Mouse (Mus musculus) CD4-positive, CD25-positive, alpha-beta regulatory T cell (primary cell): ENCODE data around the gene Fitm1. TPM values are rescaled to one million over a fixed set of nuclear protein-coding genes. Genes with fewer than 3 reads are reported as not detected.

Experiments
- polyA plus RNA-seq: library from polyadenylated mRNA; unstranded; fragments of 100-300 nt; shearing (Covaris generic); gene quantifications from one replicate; pipeline ENCODE4 v1.2.1, GENCODE M21; 2017

Gene Fitm1
- not detected for polyA plus RNA-seq

DNA sequence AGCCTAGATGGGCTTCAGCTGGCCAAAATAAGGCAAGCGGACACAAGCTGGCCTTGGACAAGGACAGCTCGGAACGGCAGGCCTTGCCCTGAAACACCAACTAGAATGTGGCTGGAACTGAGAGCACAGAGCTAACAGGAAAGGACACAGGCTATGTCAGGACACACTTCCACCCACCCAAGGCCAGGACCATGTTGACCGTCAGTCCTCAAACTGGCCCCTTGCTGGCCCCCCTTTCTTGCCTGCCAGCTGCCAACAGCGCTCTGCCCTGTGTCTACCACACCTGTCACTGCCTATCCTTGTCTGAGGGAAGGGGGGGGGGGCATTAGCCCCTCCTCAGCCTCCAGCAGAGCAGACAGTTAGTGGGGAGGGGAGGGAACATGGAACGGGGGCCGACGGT lies at the start of gene Fitm1:
TSS of gene Fitm1 (plus strand) at position 316 of the 400 bp plus-strand sequence.

DNA sequence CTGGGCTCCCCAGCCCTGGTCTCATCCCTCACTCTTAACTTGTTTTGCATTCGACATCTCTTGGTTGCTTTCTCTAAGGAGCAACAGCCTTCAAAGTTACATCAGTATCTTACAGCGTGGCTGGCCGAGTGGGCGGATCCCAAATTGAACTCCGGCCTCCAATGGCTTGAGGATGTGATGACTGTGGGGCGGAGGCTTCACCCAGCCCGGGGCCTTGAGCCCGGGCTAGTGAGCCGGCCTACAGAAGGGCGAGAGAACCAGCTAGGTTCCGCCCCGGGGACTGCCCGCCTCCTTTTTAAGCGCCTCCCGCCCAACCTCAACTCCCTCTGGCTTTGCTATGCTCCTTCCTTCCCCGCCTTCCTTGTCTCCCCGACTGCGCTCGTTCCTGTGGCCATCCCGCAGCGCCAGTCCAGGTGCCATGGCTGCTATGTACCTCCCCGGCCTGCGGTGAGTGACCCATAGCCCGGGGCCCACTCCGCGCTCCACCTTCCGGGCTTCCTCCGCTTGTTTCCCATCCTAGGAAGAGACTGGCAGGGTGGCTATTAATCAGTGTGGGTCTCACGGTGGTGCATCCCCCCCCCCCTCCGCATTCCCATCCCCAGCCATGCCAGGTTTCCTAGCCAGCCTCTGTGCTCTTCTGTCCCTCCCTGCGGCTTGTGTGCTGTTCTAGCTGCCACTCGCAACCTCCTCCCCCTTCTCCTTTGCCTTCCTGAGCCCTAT lies 35.2 kb upstream of the Fitm1 start, which contains the start of gene Pck2:
TSS of gene Pck2 (plus strand) at position 200 of the 720 bp plus-strand sequence.

DNA sequence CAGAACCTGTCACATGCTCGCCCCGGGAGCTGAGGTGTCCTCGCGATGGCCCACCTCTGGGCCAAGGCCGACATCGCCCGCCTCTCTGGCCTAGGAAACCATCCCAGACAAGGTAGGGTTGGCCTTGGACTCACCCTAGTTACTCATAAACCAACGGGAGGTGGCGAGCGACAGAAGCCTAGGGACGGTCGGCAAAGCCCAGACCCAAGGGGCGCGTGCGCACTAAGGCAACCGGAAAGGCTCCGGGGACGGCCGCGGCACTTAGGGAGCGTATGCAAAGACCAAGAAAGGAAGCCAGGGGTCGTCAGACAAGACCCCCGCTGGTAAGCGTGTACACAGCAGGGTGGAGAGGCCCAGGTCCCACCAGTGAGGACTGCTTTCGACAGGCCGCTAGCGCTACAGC lies 15.6 kb upstream of the Fitm1 start, which contains the start of gene Dcaf11:
TSS of gene Dcaf11 (plus strand) at position 208 of the 403 bp plus-strand sequence.

DNA sequence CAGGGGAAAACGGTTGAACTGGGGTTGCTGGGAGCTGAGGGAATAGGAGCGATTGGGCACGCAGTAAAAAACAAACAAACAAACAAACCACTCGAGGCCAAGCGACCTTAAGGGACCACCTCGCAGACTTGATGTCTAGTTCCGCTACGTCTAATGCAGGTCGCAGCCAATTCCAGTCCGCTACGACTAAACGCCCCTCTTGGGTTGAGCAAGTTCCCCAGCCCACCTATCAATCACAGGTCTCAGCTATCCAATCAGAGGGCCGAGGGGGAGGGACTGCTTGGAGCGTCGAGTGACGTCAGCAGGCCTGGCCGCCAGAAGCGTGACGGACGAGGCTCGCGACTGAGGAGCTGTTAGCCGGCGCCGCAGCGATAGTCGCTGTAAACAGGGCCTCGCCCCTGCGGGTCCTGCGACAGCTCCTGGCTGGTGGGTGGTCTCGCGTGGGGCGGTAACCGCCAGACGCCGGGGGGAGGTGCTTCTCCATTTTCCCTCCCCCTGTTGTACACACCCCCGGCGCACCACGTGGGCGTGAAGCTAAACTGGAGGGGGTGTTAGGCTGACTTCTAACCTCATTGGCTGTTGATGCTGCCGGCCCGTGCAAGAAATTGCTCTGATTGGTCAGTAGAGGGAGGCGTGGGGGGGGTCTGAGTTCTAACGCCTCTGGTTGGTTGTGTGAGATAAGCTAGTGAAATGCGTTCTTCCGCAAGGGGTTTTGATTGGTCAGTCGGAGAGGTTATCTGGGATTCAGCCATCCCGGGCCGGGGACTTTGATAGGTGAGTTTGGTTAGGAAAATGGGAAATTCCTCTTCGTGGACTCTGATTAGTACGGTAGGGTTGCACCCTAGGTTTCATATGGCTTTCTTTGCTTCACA lies 15.0 kb upstream of the Fitm1 start, which contains the start of gene A730061H03Rik:
TSS of gene A730061H03Rik (minus strand) at position 205 of the 872 bp plus-strand sequence.

DNA sequence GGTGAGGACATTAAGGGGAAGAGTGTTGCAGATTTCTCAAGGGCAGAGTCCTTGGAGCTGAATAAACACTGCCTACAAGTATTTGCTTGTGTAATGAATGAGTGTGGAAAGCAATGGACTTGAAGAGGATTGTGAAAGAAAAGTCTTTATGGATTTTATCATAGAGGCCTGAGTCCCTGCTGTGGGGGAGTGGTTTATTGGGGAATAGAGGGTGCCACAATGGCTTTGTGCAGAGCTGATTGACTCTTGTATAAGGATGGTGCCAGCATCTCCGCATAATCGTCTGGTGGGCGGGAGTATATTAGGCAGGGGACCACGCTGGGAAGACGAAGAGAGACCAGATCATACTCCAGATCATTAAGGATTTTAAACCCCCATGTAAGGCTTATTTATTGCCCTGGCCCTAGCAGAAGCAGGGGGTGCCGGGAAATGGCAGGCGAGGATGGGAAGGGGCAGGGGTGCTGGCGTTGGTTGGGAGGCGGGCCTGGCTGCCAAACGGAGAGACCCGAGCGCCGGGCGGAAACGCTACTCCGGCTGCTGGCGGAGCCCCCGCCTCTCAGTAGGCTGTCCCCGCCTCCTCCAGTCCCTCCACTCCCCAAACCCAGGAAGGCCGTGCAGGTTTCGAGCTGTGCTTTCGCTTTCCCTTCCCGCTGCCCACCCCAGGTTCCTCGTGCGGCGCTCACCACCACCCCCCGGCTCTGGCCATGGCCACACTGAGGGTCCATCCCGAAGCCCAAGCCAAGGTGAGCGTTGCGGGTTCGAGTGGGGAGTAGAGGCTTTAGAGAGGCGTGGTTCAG lies 2.7 kb downstream of the Fitm1 start, which contains the start of gene Psme1:
TSS of gene Psme1 (plus strand) at position 253 of the 797 bp plus-strand sequence.

DNA sequence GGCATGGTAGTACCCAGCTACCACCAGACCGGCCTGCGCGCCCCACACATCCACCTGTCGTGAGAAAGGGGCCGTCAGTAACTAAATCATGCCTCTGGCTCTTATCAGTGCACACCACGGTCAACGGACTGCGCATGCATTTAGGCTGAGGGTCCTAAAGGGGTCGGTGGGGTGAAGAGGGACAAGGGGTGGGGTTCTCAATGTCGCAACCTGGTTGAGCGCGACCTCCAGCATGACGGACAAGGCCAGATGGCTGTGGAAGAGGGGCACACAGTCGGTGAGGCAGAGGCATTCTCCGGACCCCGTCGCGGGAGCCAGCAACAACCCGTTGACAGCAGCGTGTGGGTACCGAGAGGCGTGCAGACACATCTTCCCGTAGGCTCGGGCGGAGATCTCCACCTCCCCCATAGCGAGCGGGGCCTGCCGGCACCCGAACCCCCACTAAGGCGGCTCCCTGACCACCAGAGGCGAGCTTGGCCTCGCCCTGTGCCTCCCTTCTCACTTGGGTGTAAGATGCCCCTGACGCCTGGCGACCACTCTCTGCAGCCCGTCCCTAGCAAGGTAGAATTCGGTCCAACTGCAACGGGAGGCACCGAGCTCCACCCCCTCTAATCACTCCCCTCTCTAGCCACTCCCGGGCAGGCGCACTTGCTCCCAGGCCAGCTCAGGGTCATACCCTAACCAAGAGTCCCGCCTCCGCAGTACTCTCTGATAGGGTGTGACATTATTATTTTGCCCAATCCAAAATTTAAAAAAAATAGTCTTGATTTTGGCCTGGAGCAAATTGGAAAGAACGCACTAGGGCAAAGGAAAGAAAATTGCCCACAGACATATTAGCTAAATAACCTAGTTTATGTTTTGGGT lies 9.5 kb downstream of the Fitm1 start, which contains the start of gene Emc9:
TSS of gene Emc9 (minus strand) at position 601 of the 864 bp plus-strand sequence.

DNA sequence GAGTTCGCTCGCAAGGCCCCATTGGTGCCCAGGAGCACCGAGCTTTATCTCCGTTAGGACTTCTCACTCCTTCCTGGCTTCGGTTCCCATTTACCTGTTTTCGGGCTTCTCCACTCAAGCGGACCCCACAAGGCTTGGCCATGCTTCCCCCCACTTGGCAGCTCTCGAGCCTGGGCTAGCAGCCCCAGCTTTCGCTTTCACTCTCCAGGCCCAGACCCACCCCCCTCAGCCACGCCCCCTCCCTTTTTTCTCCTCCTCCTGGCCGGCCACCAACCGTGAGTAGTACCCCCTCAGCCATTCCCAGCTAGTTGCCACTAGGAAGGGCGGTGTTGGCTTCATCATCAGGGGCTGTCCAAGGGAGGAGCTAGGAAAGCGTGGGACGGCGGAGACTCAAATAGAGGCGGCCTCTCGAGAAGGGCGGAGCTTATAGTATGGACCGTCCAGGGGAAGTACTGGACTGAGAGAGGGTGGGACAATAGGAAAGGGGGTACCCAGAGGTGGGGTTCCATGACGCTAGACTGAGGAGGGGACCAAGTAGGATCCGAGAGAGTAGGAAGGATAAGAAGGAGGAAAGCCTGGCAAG lies 15.4 kb downstream of the Fitm1 start, which contains the start of gene Psme2:
TSS of gene Psme2 (minus strand) at position 366 of the 583 bp plus-strand sequence.

DNA sequence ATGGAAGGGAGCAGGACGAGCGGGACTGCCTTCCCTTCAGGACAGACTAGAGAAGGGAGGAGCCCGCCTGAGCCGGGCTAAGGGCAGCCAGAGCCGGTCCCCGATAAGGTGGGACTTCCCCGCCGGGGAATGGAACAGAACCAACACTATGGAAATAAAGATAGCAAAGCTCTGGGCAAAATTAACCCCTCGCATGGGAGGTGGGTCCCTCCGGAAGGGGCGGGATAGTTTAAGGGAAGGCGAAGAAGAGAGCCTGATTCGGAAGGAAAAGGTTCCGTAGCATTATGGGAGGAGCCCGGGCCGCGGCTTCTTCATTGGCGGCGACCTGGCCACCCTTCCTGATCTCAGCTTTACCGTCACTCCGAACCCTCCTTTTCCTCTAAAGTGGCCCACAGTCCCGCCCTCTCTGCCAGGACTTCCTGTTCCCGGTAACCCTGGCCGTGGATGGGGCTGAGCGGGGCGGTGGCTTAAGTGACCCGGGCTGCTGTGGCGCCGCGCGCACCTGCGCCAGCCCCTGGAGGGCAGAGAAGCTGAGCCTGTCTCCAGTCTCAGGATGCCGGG lies 16.0 kb downstream of the Fitm1 start, which contains the start of gene Rnf31:
TSS of gene Rnf31 (plus strand) at position 378 of the 561 bp plus-strand sequence.

DNA sequence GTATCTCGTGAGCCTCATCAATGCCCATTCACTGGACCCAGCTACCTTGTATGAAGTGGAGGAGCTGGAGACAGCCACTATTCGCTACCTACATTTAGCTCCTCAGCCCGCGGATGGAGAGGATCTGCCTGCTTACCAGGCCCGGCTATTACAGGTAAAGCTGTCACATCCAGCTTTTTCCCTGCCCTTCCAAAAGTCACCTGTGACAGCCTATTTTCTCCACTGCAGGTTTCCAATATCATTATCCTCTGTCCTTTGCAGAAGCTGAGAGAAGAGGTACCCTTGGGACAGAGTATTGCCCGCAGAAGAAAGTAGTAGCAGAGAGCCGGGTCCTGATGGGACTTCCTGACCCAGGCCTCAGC lies 27.8 kb downstream of the Fitm1 start, which contains the start of gene Irf9:
TSS of gene Irf9 (plus strand) at position 301 of the 362 bp plus-strand sequence.

DNA sequence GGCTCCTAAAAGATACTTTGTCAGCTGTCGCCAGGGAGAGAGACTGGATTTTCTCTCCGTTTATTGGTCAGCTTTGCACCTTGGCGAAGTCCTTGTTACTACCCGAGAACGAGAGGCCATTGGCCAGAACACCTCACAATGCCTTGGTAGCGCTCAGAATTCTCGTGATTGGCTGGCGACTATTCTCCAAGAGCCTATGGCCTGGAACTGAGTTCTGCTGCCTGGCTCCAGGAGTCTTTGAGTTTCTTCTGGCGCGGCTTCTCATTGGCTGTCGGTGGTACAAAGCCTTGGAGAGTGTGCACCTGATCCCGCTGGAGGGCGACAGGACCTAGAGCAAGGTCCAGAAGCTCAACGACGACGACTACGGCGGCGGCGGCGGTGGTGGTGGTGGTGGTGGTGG lies 42.4 kb downstream of the Fitm1 start, which contains the start of gene Rec8:
TSS of gene Rec8 (plus strand) at position 216 of the 400 bp plus-strand sequence.

Other genes starting within 250 kb of the Fitm1 start
- gene Dhrs4, start 96.9 kb upstream of the Fitm1 start, polyA plus RNA-seq, result 37.4 TPM
- 0.60 TPM for gene Carmil3, start 85.0 kb upstream of the Fitm1 start, polyA plus RNA-seq
- gene Cpne6, start 65.2 kb upstream of the Fitm1 start, polyA plus RNA-seq, result 0.05 TPM
- gene Nrl, start 50.6 kb upstream of the Fitm1 start, polyA plus RNA-seq, result 0.08 TPM
- gene Pck2, start 35.4 kb upstream of the Fitm1 start, polyA plus RNA-seq, result 30.9 TPM
- 139 TPM for gene Dcaf11, start 15.6 kb upstream of the Fitm1 start, polyA plus RNA-seq
- gene A730061H03Rik, start 15.2 kb upstream of the Fitm1 start, polyA plus RNA-seq, result 4.4 TPM
- gene Psme1, start 2.5 kb downstream of the Fitm1 start, polyA plus RNA-seq, result 1,061 TPM
- gene Emc9, start 9.7 kb downstream of the Fitm1 start, polyA plus RNA-seq, result 41.4 TPM
- 694 TPM for gene Psme2, start 15.5 kb downstream of the Fitm1 start, polyA plus RNA-seq
- 64.2 TPM for gene Rnf31, start 16.1 kb downstream of the Fitm1 start, polyA plus RNA-seq
- 196 TPM for gene Irf9, start 28.0 kb downstream of the Fitm1 start, polyA plus RNA-seq
- 9.6 TPM for gene Rec8, start 42.4 kb downstream of the Fitm1 start, polyA plus RNA-seq
- 70.3 TPM for gene Ipo4, start 60.3 kb downstream of the Fitm1 start, polyA plus RNA-seq
- gene Gm49378, start 62.3 kb downstream of the Fitm1 start, polyA plus RNA-seq, result 1.3 TPM
- 83.6 TPM for gene Tm9sf1, start 68.2 kb downstream of the Fitm1 start, polyA plus RNA-seq
- 2.1 TPM for gene Tssk4, start 74.6 kb downstream of the Fitm1 start, polyA plus RNA-seq
- gene Mdp1, start 84.9 kb downstream of the Fitm1 start, polyA plus RNA-seq, result 111 TPM
- gene Gmpr2, start 96.3 kb downstream of the Fitm1 start, polyA plus RNA-seq, result 50.7 TPM
- gene Nedd8, start 96.5 kb downstream of the Fitm1 start, polyA plus RNA-seq, result 388 TPM
- gene Tinf2, start 106.2 kb downstream of the Fitm1 start, polyA plus RNA-seq, result 69.1 TPM
- gene Tgm1, start 138.3 kb downstream of the Fitm1 start, polyA plus RNA-seq, result 0.47 TPM
- 75.9 TPM for gene Rabggta, start 146.6 kb downstream of the Fitm1 start, polyA plus RNA-seq
- gene Dhrs1, start 170.1 kb downstream of the Fitm1 start, polyA plus RNA-seq, result 36.0 TPM
- gene Nop9, start 170.1 kb downstream of the Fitm1 start, polyA plus RNA-seq, result 51.0 TPM
- not detected for gene Cideb, start 182.8 kb downstream of the Fitm1 start, polyA plus RNA-seq
- gene Ltb4r2, start 185.8 kb downstream of the Fitm1 start, polyA plus RNA-seq, result 0.07 TPM
- 1.9 TPM for gene Ltb4r1, start 190.3 kb downstream of the Fitm1 start, polyA plus RNA-seq
- gene Adcy4, start 208.5 kb downstream of the Fitm1 start, polyA plus RNA-seq, result 0.32 TPM
- gene Ripk3, start 213.2 kb downstream of the Fitm1 start, polyA plus RNA-seq, result 67.6 TPM
- gene Nfatc4, start 247.5 kb downstream of the Fitm1 start, polyA plus RNA-seq, result not detected